Mouse (Mus musculus): ENCODE results near the gene Aak1.

- TF ChIP-seq CTCF (conservative IDR thresholded peaks at IDR 0.05; ENCODE audit: low read length) = no peak
- TF ChIP-seq NANOG (IDR thresholded peaks at IDR 0.05; ENCODE audit: borderline replicate concordance, low read length) = no peak
- no peak for TF ChIP-seq POU5F1 (IDR thresholded peaks at IDR 0.05; ENCODE audit: borderline replicate concordance, low read length)
Observed at GRCm38 (mm10) chr6:86992349-86992748, 143.0 kb downstream of the Aak1 start.

Measured in E14TG2a.4 (cell line).